ENCODE assay signal across 8 mouse cellular contexts in genomic region chr6:31639460-31639859, GRCm38 (mm10).
A peak's percentile ranks its signal among the peaks of the same experiment; 100 is the strongest.
DNase-seq lines count a peak whose midpoint lies in the region; ATAC-seq and TF ChIP-seq lines count a peak whose summit lies in the region.

No protein-coding gene starts in this region.

- TF ChIP-seq POLR2A in testis, adult 2 months (IDR thresholded peaks at IDR 0.05; ENCODE audit: control insufficient read depth, low read depth, low read length): no peak

- 15% methylated on average over 2 of the region's 2 CpGs for WGBS in intestine, embryonic 16.5 days
- 15% methylated on average over 2 of the region's 2 CpGs for WGBS in limb, embryonic 10.5 days
- WGBS in midbrain, embryonic 15.5 days: 21% methylated on average over 2 of the region's 2 CpGs

- no peaks in the 10 kb centered on the region for H3K36me3 ChIP-seq in testis, adult 2 months (ENCODE audit: control insufficient read depth, insufficient read depth, low read length)
- no peaks in the 10 kb centered on the region for H3K36me3 ChIP-seq in intestine, embryonic 16.5 days (ENCODE audit: control insufficient read depth, insufficient read depth, low read length)
- no peaks in the 10 kb centered on the region for H3K36me3 ChIP-seq in limb, embryonic 10.5 days
- H3K36me3 ChIP-seq in midbrain, embryonic 15.5 days (replicated peaks): no peaks in the 10 kb centered on the region
- H3K36me3 ChIP-seq in splenic B cell, adult 2 months (ENCODE audit: control insufficient read depth, insufficient read depth, low read length, poor library complexity, severe bottlenecking): no peaks in the 10 kb centered on the region

- H3K9ac ChIP-seq in intestine, embryonic 16.5 days (ENCODE audit: low read depth, low read length): no peak overlapping the region
- no peak overlapping the region for H3K9ac ChIP-seq in midbrain, embryonic 15.5 days

- H3K4me3 ChIP-seq in testis, adult 2 months (ENCODE audit: control insufficient read depth, low read depth, low read length): no peak overlapping the region
- no peak overlapping the region for H3K4me3 ChIP-seq in intestine, embryonic 16.5 days (ENCODE audit: low read length)
- no peak overlapping the region for H3K4me3 ChIP-seq in limb, embryonic 10.5 days
- H3K4me3 ChIP-seq in midbrain, embryonic 15.5 days: no peak overlapping the region

- H3K27me3 ChIP-seq in testis, adult 2 months (ENCODE audit: control insufficient read depth, insufficient read depth, low read length): no peaks in the 10 kb centered on the region
- H3K27me3 ChIP-seq in intestine, embryonic 16.5 days (replicated peaks; ENCODE audit: control insufficient read depth, insufficient read depth, low read length): no peaks in the 10 kb centered on the region
- H3K27me3 ChIP-seq in limb, embryonic 10.5 days (ENCODE audit: low read depth, poor library complexity, severe bottlenecking): peaks cover 24% of the 10 kb centered on the region
- H3K27me3 ChIP-seq in midbrain, embryonic 15.5 days (replicated peaks): 0 out of 2 replicates have a peak, but pooled peaks cover 4% of the 10 kb centered on the region
- no peaks in the 10 kb centered on the region for H3K27me3 ChIP-seq in splenic B cell, adult 2 months (ENCODE audit: control insufficient read depth, insufficient read depth, low read length, poor library complexity, severe bottlenecking)

- peak; percentile 65; the same call in 1 of the 2 replicates for TF ChIP-seq CTCF in testis, adult 2 months (IDR thresholded peaks at IDR 0.05; ENCODE audit: control insufficient read depth, insufficient read depth, insufficient replicate concordance, low read depth, low read length)

- H3K4me1 ChIP-seq in testis, adult 2 months (ENCODE audit: control insufficient read depth, insufficient read depth, low read length): peaks cover 10% of the 10 kb centered on the region
- 0 out of 2 replicates have a peak, but pooled peaks cover 8% of the 10 kb centered on the region for H3K4me1 ChIP-seq in intestine, embryonic 16.5 days (ENCODE audit: control insufficient read depth, insufficient read depth, low read length)
- H3K4me1 ChIP-seq in limb, embryonic 10.5 days: peaks cover 26% of the 10 kb centered on the region
- H3K4me1 ChIP-seq in midbrain, embryonic 15.5 days: peaks cover 9% of the 10 kb centered on the region

- no peaks in the 10 kb centered on the region for H3K9me3 ChIP-seq in intestine, embryonic 16.5 days (ENCODE audit: control insufficient read depth, low read length)
- H3K9me3 ChIP-seq in limb, embryonic 10.5 days (replicated peaks): no peaks in the 10 kb centered on the region
- no peaks in the 10 kb centered on the region for H3K9me3 ChIP-seq in midbrain, embryonic 15.5 days

- peak; percentile 36 for ATAC-seq in intestine, embryonic 16.5 days
- 0 out of 2 replicates have a peak, but pooled peaks have one; percentile 57 for ATAC-seq in midbrain, embryonic 15.5 days (replicated peaks)

- H3K4me2 ChIP-seq in intestine, embryonic 16.5 days (ENCODE audit: low read depth, low read length): no peak overlapping the region
- no peak overlapping the region for H3K4me2 ChIP-seq in midbrain, embryonic 15.5 days

- no peak for DNase-seq in testis, postnatal 14 days (ENCODE audit: low spot score)
- peak; percentile 65 to 76 for DNase-seq in cerebellum, postnatal 4 days (ENCODE audit: low spot score in 2 of 2)
- DNase-seq in gastrocnemius, postnatal 10 days: peak; percentile 67
- peak; percentile 80 for DNase-seq in limb, embryonic 10.5 days (ENCODE audit: low spot score)
- DNase-seq in splenic B cell, adult 2 months (ENCODE audit: low read depth, low spot score): peak; percentile 4

- H3K27ac ChIP-seq in testis, adult 2 months (ENCODE audit: control insufficient read depth, insufficient read depth, low read depth, low read length): no peak overlapping the region
- no peak overlapping the region for H3K27ac ChIP-seq in intestine, embryonic 16.5 days (ENCODE audit: low read length)
- no peak overlapping the region for H3K27ac ChIP-seq in limb, embryonic 10.5 days
- H3K27ac ChIP-seq in midbrain, embryonic 15.5 days: no peak overlapping the region
